Mouse (Mus musculus) kidney, embryonic 16.5 days (tissue): Measurements from ENCODE around the gene Gm5269. TPM values are rescaled to one million over a fixed set of nuclear protein-coding genes. Genes with fewer than 3 reads are reported as not detected.

Source experiments
- polyA plus RNA-seq: library from polyadenylated mRNA; unstranded; fragments of >200 nt; fragmentation: Nextera tagmentation; extraction: Ambion mirVana; gene quantifications from 2 replicates; pipeline ENCODE4 v1.2.1, GENCODE M21; 2015

Gm5269 gene
- polyA plus RNA-seq, 1 experiment from 2014 or later, result not detected

Other genes starting within 250 kb of the Gm5269 start
- 58.7 and 64.6 TPM in 2 replicates for gene Wdr75, start 95.1 kb downstream of the Gm5269 start, polyA plus RNA-seq
- gene Slc40a1, start 36.2 kb upstream of the Gm5269 start, polyA plus RNA-seq, result 111 and 113 TPM in 2 replicates
- 1.4 and 1.8 TPM in 2 replicates for gene Dnah7b, start 176.0 kb upstream of the Gm5269 start, polyA plus RNA-seq